Mouse (Mus musculus) c-Kit-positive CD71-positive TER-119-positive erythroid progenitor cells, embryonic 14.5 days (primary cell): ENCODE data around the gene Slc10a1.

ENCODE experiments used
- DNase-seq: peaks from one replicate; pipeline ENCODE4 v3.0.0-alpha.2; 2013; ENCODE audit warnings: low spot score

The Slc10a1 gene

DNA sequence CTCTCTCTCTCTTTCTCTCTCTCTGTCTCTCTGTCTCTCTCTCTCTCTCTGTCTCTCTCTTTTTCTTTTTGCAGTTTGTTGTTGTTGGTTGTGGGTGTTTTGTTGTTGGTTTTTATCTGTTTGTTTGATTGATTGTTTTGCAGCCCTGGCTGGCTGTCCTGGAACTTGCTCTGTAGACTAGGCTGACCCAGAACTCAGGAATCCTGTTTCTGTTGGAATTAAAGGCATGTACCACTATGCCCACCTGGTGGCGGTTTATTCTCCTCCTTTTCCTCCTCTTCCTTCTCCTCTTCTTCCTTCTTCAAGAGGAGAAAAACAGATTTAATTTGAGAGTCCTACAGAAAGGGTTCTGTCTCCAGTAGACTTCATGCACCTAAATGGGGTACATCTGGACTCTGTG is 41.0 kb downstream of the Slc10a1 start:
- DNase-seq: no peak

- no peak for DNase-seq
These were observed 42.0 kb downstream of the Slc10a1 start for GRCm38 (mm10) chr12:80926550-80926949.

DNA sequence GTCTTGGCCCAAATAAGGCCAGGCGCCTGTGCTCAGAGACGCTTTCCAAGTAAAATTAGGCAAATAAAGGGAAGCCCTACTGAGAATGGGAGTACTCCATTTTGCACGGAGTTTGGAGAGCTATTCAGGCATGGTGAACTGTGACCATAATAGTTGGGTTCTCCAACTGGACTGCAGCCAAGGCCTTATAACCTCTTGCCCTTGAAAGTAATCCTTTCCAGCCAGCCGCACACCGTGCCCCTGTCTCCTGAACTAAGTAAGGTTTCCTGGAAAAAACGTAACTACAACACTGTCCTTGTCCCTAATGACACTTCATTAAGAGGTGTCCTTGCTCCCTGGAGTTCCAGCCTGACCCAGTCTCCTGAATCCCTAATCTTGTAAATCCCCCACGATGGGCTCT is 42.6 kb downstream of the Slc10a1 start:
- DNase-seq: no peak

- no peak for DNase-seq
These were observed 44.3 kb downstream of the Slc10a1 start for GRCm38 (mm10) chr12:80924205-80924604.

GRCm38 (mm10) chr12:80923602-80924001 is 44.9 kb downstream of the Slc10a1 start:
- DNase-seq: no peak

GRCm38 (mm10) chr12:80922869-80923268 is 45.6 kb downstream of the Slc10a1 start:
- no peak for DNase-seq

- no peak for DNase-seq
These were observed 47.2 kb downstream of the Slc10a1 start for GRCm38 (mm10) chr12:80921301-80921700.

- peak; percentile 64 for DNase-seq
These were observed 50.7 kb downstream of the Slc10a1 start for GRCm38 (mm10) chr12:80917764-80918163.

- DNase-seq: no peak
These were observed 58.9 kb downstream of the Slc10a1 start for GRCm38 (mm10) chr12:80909631-80910030.
